Mouse (Mus musculus) spleen, postnatal 4 days (tissue): ENCODE data around the gene Cdh15.

Experiments used
- DNase-seq, 2 experiments: peaks; one replicate each; pipeline ENCODE4 v3.0.0; 2022; ENCODE audit warnings: low spot score in 2 of 2

Cdh15 gene

GRCm38 (mm10) chr8:122883671-122884070, 35.9 kb downstream of the Cdh15 start:
- no peak for DNase-seq

- no peak for DNase-seq
Measured at GRCm38 (mm10) chr8:122891440-122891839, 43.7 kb downstream of the Cdh15 start.

- DNase-seq = no peak
Measured at GRCm38 (mm10) chr8:122893451-122893850, 45.7 kb downstream of the Cdh15 start.

DNA sequence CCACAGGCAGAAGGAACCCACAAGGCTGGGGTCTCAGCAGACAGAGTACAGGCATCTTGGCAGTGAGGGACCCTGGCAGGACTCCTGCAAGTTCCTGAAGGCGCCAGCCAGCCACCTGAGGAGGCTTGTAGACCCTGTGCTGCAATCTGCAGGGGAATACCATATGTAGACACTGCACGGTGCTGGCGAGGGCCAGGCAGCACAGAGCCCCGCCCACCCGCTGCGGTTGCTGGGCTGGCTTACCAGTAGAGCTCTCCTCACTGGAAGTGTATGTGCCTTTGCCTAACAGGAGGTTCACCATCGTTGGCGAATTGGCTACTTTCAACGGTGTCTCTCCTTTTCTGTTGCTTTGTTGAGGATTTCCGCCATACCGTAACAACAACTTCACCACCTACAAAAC, 48.6 kb downstream of the Cdh15 start:
- DNase-seq = no peak

DNA sequence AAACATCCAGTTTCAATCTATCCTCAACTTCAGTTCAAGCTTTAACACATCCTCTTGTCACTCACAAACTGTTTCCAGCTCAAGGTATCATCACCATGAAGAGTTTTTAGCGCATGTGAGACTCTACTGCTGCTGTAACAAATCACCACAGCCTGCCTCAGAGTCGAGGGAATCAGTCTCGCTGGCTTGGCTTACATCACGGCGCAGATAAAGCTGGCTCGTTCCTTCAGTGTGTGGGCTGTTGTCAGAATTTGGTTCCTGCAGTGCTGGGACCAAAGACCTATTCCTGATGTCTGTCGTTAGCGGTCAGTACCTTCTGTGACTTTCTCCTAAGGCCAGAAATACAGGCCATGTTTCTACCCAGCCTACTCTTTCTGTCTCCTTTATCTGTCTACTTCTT, 49.4 kb downstream of the Cdh15 start:
- no peak for DNase-seq

GRCm38 (mm10) chr8:122898018-122898417, 50.3 kb downstream of the Cdh15 start:
- no peak for DNase-seq

DNA sequence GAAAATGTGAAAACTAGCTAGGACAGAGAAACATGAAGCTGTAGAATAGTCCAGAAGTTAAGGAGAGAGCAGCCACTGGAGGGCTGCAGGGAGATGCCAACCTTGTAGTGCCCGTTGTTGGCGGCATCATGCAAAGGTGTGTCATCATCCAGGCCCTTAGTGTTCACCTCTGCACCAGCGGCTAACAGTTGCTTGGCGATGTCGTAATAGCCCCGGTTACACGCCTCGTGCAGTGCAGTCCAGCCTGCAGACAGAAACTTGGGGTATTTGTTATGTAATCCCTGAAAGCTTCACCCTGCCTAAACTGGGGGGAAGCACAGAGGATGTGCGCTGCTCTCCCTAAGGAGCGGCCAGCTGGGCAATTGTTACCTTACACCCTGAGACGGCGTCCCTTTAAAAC, 50.7 kb downstream of the Cdh15 start:
- no peak for DNase-seq

GRCm38 (mm10) chr8:122899085-122899484, 51.3 kb downstream of the Cdh15 start:
- DNase-seq = no peak

GRCm38 (mm10) chr8:122901476-122901875, 53.7 kb downstream of the Cdh15 start:
- DNase-seq = no peak

- no peak for DNase-seq
Measured at GRCm38 (mm10) chr8:122901892-122902515, 54.2 kb downstream of the Cdh15 start.

DNA sequence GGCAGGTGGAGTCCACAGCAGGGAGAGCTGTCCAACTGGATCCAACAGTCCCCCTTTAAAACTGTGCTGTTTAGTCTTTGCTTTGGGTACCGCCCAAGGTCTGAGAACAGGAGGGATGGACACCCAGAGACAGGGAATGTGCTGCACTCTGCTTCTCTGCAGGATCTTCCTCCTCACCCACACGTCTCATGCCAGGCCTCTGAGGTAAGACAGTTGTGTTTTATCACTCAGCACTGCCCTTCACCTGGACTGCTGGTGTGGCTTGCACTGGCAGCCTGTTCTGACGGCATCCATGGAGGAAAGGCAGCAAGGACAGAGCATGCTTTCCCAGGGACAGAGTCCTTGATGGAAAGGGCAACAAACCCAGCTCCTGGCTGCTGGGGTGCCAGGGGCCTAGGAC, 54.8 kb downstream of the Cdh15 start:
- DNase-seq = no peak

GRCm38 (mm10) chr8:122903002-122903401, 55.2 kb downstream of the Cdh15 start:
- DNase-seq = no peak

DNA sequence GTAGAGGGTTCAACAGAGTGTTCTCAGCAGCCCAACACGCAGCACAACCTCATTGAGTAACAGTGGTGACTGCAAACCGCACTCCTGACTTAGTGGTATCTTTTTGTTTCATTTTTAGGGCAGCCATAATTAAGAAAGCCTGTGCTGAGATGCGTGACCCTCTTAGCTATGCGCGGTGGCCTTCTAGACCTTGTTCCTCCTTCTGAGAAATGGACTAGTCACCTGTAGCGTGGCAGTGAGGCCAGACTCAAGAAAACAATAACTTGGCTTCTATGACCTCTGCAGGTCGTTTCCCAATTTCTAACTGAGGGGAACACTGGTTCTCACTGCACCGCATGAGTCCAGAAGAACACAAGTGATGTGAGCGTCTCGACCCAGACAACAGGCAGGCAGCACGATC, 56.7 kb downstream of the Cdh15 start:
- DNase-seq = no peak

DNA sequence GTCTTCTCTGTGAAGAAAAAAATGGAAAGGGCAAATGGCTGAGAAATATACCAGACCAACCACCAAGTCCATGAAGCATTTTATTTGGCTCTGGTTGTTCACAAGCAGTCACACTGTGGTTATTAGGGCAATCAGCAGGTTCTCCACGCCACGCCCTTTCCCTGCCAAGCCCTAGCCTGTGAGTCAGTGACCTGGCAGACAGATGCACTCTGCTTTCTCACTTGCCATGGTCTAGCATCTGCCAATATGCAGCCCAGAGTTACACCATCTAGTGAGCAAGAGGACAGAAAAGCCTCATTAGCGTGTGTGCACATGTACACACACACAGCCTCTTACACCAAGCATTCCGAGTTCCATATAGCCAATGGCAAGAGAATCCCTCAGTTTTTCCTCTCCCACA, 57.6 kb downstream of the Cdh15 start:
- no peak for DNase-seq

DNA sequence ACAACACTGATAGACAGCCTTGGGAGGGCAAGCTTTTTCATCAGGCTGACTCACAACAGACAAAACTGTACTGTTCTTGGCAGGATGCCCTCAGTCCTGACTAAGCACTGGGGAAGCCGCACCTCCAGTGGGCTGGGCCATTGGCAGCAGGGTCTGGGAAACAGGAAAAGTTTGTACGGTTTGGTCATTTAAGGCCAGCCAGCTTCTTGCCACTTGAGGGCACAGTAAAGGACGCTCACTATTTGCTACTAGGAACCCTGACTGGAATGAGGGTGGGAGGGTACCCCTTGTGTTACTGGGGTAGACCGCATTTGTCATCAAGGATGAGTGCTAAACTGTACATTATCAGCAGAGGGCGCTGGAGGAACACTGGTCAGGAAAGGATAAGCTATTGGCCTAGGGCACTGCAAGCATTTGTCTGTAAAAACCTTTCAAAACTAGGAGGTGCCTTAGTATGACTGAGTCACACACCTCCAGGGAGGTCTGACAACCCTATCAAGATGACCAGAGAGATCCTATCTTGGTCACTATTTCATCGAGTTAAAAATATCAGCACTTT, 58.8 kb downstream of the Cdh15 start:
- peak; percentile 89 to 93 for DNase-seq

DNA sequence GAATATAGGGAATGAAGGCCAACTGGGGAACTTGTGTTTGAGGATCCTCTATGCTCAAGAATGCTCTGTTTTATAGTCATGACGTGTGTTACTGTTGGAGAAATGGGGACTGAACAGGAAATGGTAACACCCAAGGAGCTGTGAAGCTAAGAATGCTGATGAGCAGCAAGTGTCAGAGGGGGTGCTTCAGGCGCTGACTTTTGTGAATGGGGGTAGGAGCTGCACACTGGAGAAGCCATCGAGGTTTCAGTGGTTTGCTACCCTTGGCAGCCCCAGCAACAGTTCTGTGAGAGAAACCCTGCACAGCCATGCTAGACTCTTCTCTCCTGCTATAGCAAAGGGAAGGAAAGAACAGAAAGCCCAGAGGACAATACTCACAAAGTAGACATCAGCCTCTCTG, 64.4 kb downstream of the Cdh15 start:
- no peak for DNase-seq

- DNase-seq = no peak
Measured at GRCm38 (mm10) chr8:122912871-122913270, 65.1 kb downstream of the Cdh15 start.

DNA sequence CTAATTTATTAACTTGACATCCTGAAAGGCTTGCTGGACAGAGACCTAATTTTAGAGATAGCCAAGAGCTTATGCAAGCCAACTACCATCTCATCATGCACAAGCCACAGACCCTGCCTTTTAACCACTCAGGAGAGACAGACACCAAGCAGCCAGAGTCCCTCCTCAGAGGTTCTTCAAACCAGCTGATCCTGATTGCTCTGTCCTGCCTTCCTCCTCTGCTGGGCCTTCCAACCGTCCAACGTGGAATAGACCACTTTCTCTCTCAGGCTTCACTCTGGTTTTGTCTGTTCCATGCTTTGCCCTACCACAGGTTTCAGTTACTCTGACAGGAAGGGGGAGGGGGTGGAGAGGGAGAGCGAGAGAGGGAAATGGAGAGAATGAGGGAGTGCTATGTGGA, 69.0 kb downstream of the Cdh15 start:
- no peak for DNase-seq
